In the genomic region with DNA sequence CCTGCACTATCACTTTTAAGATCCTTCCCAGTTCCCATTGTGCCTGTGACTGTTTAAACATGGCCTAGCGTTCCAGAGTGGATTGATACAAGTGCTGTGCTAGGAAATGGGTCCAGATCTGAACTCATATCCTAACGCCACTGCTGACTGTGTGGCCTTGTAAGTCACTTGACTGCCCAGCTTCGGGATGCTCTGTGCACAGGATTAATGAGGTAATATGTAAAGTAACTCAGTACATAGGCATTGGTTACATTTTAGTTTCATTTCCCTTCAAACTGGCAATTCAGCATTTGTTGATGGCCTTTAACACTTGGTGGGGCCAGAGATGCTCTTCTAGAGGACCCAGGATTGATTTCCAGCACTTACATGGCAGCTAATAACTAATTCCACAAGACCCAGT, we compare ENCODE assay signal across 16 mouse cellular contexts.
"Had no signal": no experiment of that assay in that cellular context is flagged by ENCODE, and none has a peak within 500 bp of the region (broad histone marks: within the 10 kb centered on the region; RNA-seq: fewer than 3 reads in every experiment).

No protein-coding gene starts in this region.

- ATAC-seq: intestine, embryonic 16.5 days; midbrain, embryonic 15.5 days had no signal

- H3K4me1 ChIP-seq: kidney, embryonic 15.5 days; limb, embryonic 15.5 days; liver, embryonic 15.5 days; midbrain, embryonic 15.5 days; stomach, embryonic 15.5 days had no signal

- H3K4me2 ChIP-seq: kidney, embryonic 15.5 days; limb, embryonic 15.5 days; liver, embryonic 15.5 days; lung, embryonic 14.5 days; midbrain, embryonic 15.5 days; stomach, embryonic 15.5 days had no signal

- H3K27me3 ChIP-seq: kidney, embryonic 15.5 days; limb, embryonic 15.5 days; liver, embryonic 15.5 days; midbrain, embryonic 15.5 days; stomach, embryonic 15.5 days had no signal

- H3K9ac ChIP-seq: kidney, embryonic 15.5 days; limb, embryonic 15.5 days; liver, embryonic 15.5 days; lung, embryonic 14.5 days; midbrain, embryonic 15.5 days; stomach, embryonic 15.5 days had no signal

- H3K4me3 ChIP-seq: kidney, embryonic 15.5 days; limb, embryonic 15.5 days; liver, embryonic 15.5 days; midbrain, embryonic 15.5 days; stomach, embryonic 15.5 days had no signal

- H3K9me3 ChIP-seq: kidney, embryonic 15.5 days; limb, embryonic 15.5 days; liver, embryonic 15.5 days; midbrain, embryonic 15.5 days; stomach, embryonic 15.5 days had no signal

- H3K27ac ChIP-seq: kidney, embryonic 15.5 days; limb, embryonic 15.5 days; liver, embryonic 15.5 days; midbrain, embryonic 15.5 days; stomach, embryonic 15.5 days had no signal

- DNase-seq: kidney, adult 2 months; kidney, postnatal 14 days; layer of hippocampus, postnatal 36 days; lung, embryonic 14.5 days; lung, postnatal 10 days; lung, postnatal 4 days; right cerebral cortex, adult 18-20 months; right cerebral cortex, postnatal 25 days; thymus, adult 2 months; thymus, postnatal 36 days had no signal
